Mouse (Mus musculus) testis, adult 2 months (tissue): ENCODE data around the gene Zdhhc6. TPM values are rescaled to one million over a fixed set of nuclear protein-coding genes. Genes with fewer than 3 reads are reported as not detected.

Experiments
- H3K27ac ChIP-seq: fragments of 200-500 bp; 2 replicates; pipeline ENCODE4 v1.5.1; 2012; ENCODE audit warnings: low read depth, low read length; ENCODE audit not compliant: control insufficient read depth, insufficient read depth
- H3K27me3 ChIP-seq: fragments of 200-500 bp; 2 replicates; pipeline ENCODE4 v1.6.1; 2012; ENCODE audit warnings: mild to moderate bottlenecking, low read length, moderate library complexity; ENCODE audit not compliant: control insufficient read depth, insufficient read depth
- H3K36me3 ChIP-seq: fragments of 200-500 bp; 2 replicates; pipeline ENCODE4 v1.6.1; 2012; ENCODE audit warnings: mild to moderate bottlenecking, low read length; ENCODE audit not compliant: control insufficient read depth, insufficient read depth
- H3K4me1 ChIP-seq: fragments of 200-500 bp; 2 replicates; pipeline ENCODE4 v1.6.1; 2012; ENCODE audit warnings: low read length; ENCODE audit not compliant: control insufficient read depth, insufficient read depth
- H3K4me3 ChIP-seq: fragments of 200-500 bp; 2 replicates; pipeline ENCODE4 v1.5.1; 2012; ENCODE audit warnings: low read depth, mild to moderate bottlenecking, low read length, moderate library complexity, mixed read lengths; ENCODE audit not compliant: control insufficient read depth
- CTCF ChIP-seq: fragments of 200-500 bp; IDR thresholded peaks from 2 replicates; pipeline ENCODE4 v1.5.1; 2012; ENCODE audit warnings: low read depth, mild to moderate bottlenecking, inconsistent platforms, low read length, moderate library complexity; ENCODE audit not compliant: control insufficient read depth, insufficient read depth, insufficient replicate concordance
- POLR2A ChIP-seq: fragments of 200-500 bp; IDR thresholded peaks from 2 replicates; pipeline ENCODE4 v1.6.1; 2012; ENCODE audit warnings: low read depth, mild to moderate bottlenecking, inconsistent platforms, low read length, moderate library complexity; ENCODE audit not compliant: control insufficient read depth
- polyA plus RNA-seq: library from polyadenylated mRNA; depleted of rRNA; stranded (reverse); fragments of >200 nt; gene quantifications from 2 replicates; pipeline ENCODE4 v1.2.3, GENCODE M21; 2012

The Zdhhc6 gene
- polyA plus RNA-seq, 1 experiment = 13.2 TPM

GRCm38 (mm10) chr19:55292210-55292850 lies 23.5 kb downstream of the Zdhhc6 start:
- no peak overlapping the region for H3K27ac ChIP-seq
- TF ChIP-seq POLR2A = no peak
- no peak for TF ChIP-seq CTCF
- no peaks in the 10 kb centered on the region for H3K4me1 ChIP-seq
- no peak overlapping the region for H3K4me3 ChIP-seq
- H3K36me3 ChIP-seq = no peaks in the 10 kb centered on the region
- no peaks in the 10 kb centered on the region for H3K27me3 ChIP-seq

- H3K4me3 ChIP-seq = no peak overlapping the region
- no peak overlapping the region for H3K27ac ChIP-seq
- no peaks in the 10 kb centered on the region for H3K36me3 ChIP-seq
- TF ChIP-seq POLR2A (no peak), CTCF (no peak)
- H3K4me1 ChIP-seq = no peaks in the 10 kb centered on the region
- no peaks in the 10 kb centered on the region for H3K27me3 ChIP-seq
Measured at GRCm38 (mm10) chr19:55290621-55291270, 25.1 kb downstream of the Zdhhc6 start.

GRCm38 (mm10) chr19:55288974-55289373 lies 26.9 kb downstream of the Zdhhc6 start:
- H3K4me3 ChIP-seq = no peak overlapping the region
- no peak overlapping the region for H3K27ac ChIP-seq
- H3K36me3 ChIP-seq = no peaks in the 10 kb centered on the region
- no peaks in the 10 kb centered on the region for H3K27me3 ChIP-seq
- no peaks in the 10 kb centered on the region for H3K4me1 ChIP-seq
- TF ChIP-seq POLR2A (no peak), CTCF (no peak)

GRCm38 (mm10) chr19:55286034-55286433 lies 29.8 kb downstream of the Zdhhc6 start:
- Histone ChIP-seq H3K27ac (no peak overlapping the region), H3K27me3 (no peaks in the 10 kb centered on the region), H3K4me3 (no peak overlapping the region), H3K36me3 (no peaks in the 10 kb centered on the region), H3K4me1 (no peaks in the 10 kb centered on the region)
- TF ChIP-seq POLR2A (no peak), CTCF (no peak)

- TF ChIP-seq POLR2A (no peak), CTCF (no peak)
- H3K36me3 ChIP-seq = no peaks in the 10 kb centered on the region
Measured at GRCm38 (mm10) chr19:55284093-55284492, 31.7 kb downstream of the Zdhhc6 start.

GRCm38 (mm10) chr19:55276770-55277169 lies 39.1 kb downstream of the Zdhhc6 start:
- no peak overlapping the region for H3K4me3 ChIP-seq
- no peaks in the 10 kb centered on the region for H3K36me3 ChIP-seq
- no peak overlapping the region for H3K27ac ChIP-seq
- TF ChIP-seq POLR2A (no peak), CTCF (no peak)
- no peaks in the 10 kb centered on the region for H3K27me3 ChIP-seq
- H3K4me1 ChIP-seq = no peaks in the 10 kb centered on the region

More at GRCm38 (mm10) chr19:55284093-55284492, 31.7 kb downstream of the Zdhhc6 start:
- Histone ChIP-seq H3K4me3 (no peak overlapping the region), H3K27ac (no peak overlapping the region), H3K27me3 (no peaks in the 10 kb centered on the region), H3K4me1 (no peaks in the 10 kb centered on the region)

GRCm38 (mm10) chr19:55276100-55276499 lies 39.7 kb downstream of the Zdhhc6 start:
- H3K27me3 ChIP-seq = no peaks in the 10 kb centered on the region
- H3K36me3 ChIP-seq = no peaks in the 10 kb centered on the region
- TF ChIP-seq CTCF (no peak), POLR2A (no peak)
- no peak overlapping the region for H3K4me3 ChIP-seq
- H3K4me1 ChIP-seq = no peaks in the 10 kb centered on the region
- H3K27ac ChIP-seq = no peak overlapping the region

- no peaks in the 10 kb centered on the region for H3K4me1 ChIP-seq
- no peaks in the 10 kb centered on the region for H3K36me3 ChIP-seq
- TF ChIP-seq POLR2A (no peak), CTCF (no peak)
- H3K4me3 ChIP-seq = no peak overlapping the region
- H3K27me3 ChIP-seq = no peaks in the 10 kb centered on the region
- H3K27ac ChIP-seq = no peak overlapping the region
Measured at GRCm38 (mm10) chr19:55273340-55273739, 42.5 kb downstream of the Zdhhc6 start.
